Mouse (Mus musculus): ENCODE measurements around the gene Cnksr1. TPM values are rescaled to one million over a fixed set of nuclear protein-coding genes. Genes with fewer than 3 reads are reported as not detected.

The Cnksr1 gene
- polyA plus RNA-seq, 1 experiment from 2014 or later = 2.0 TPM

DNA sequence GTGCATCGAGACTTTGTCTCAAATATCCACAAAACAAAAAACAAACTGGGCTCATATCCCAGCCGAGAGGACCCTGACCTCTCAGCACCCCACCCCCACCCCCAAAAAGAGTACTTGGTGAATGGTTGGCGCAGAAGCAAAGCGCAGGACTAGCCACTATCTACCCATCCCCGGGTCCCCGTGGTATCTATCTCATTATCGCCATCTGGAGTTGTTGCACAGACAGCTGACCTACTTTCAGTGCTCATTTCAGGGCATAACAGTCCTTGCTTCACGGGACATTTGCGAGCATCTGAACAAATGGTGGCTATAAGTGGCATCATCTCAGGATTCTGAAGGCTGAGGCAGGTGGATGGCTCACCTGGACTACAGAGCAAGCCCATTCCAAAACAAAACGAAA is 487 bp upstream of the Cnksr1 start:
- no peak for ATAC-seq (ENCODE audit: insufficient number of reproducible peaks, insufficient read depth, low FRiP score, low TSS enrichment, low read depth)
- H3K4me3 ChIP-seq (replicated peaks) = peak overlapping the region; percentile 26
- H3K9ac ChIP-seq (replicated peaks) = no peak overlapping the region
- peaks cover 38% of the 10 kb centered on the region for H3K27me3 ChIP-seq
- peaks cover 9% of the 10 kb centered on the region for H3K4me1 ChIP-seq (replicated peaks)
- H3K4me2 ChIP-seq = peak overlapping the region; percentile 54
- H3K36me3 ChIP-seq = no peaks in the 10 kb centered on the region
- WGBS = 13% methylated on average over 10 of the region's 10 CpGs
- no peaks in the 10 kb centered on the region for H3K9me3 ChIP-seq
- no peak overlapping the region for H3K27ac ChIP-seq

GRCm38 (mm10) chr4:134237582-134238278 is 469 bp downstream of the Cnksr1 start:
- Histone ChIP-seq H3K4me1 (replicated peaks) (peaks cover 9% of the 10 kb centered on the region), H3K4me3 (replicated peaks) (peak overlapping the region; percentile 26), H3K36me3 (no peaks in the 10 kb centered on the region), H3K9ac (replicated peaks) (peak overlapping the region; percentile 55), H3K9me3 (no peaks in the 10 kb centered on the region), H3K27ac (no peak overlapping the region), H3K27me3 (peaks cover 44% of the 10 kb centered on the region), H3K4me2 (peak overlapping the region; percentile 54)
- WGBS = 19% methylated on average over 19 of the region's 19 CpGs
- no peak for ATAC-seq (ENCODE audit: insufficient number of reproducible peaks, insufficient read depth, low FRiP score, low TSS enrichment, low read depth)

DNA sequence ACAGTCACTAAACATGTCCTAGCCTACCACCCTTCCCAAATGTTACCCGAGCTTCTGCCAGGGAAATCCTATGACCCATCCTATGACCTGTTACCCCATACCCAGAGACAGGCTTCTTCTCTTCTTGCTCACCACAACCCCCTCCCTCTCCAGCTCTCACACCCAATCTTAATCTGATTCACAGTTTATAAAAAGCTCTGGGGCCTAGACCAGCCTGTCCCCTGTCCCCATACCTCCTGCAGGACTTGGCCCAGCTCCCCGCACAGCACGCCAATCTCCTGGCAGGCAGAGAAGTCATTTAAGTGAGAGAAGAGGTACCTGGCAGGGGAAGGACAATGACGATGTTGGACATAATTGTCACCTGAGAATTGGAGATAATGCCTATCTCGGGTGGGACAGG is 3.3 kb downstream of the Cnksr1 start:
- H3K9me3 ChIP-seq = no peaks in the 10 kb centered on the region
- no peaks in the 10 kb centered on the region for H3K36me3 ChIP-seq
- WGBS = 84% methylated on average over 5 of the region's 5 CpGs
- no peak overlapping the region for H3K9ac ChIP-seq (replicated peaks)
- H3K27me3 ChIP-seq = peaks cover 44% of the 10 kb centered on the region
- no peak overlapping the region for H3K4me3 ChIP-seq (replicated peaks)
- H3K27ac ChIP-seq = no peak overlapping the region
- H3K4me1 ChIP-seq (replicated peaks) = peaks cover 9% of the 10 kb centered on the region
- no peak for ATAC-seq (ENCODE audit: insufficient number of reproducible peaks, insufficient read depth, low FRiP score, low TSS enrichment, low read depth)
- H3K4me2 ChIP-seq = no peak overlapping the region

- Histone ChIP-seq H3K9me3 (no peaks in the 10 kb centered on the region), H3K4me1 (replicated peaks) (no peaks in the 10 kb centered on the region; the same call in 1 of the 2 replicates), H3K4me2 (no peak overlapping the region), H3K4me3 (replicated peaks) (no peak overlapping the region), H3K27me3 (0 out of 2 replicates have a peak, but pooled peaks cover 8% of the 10 kb centered on the region), H3K9ac (replicated peaks) (no peak overlapping the region), H3K27ac (no peak overlapping the region), H3K36me3 (no peaks in the 10 kb centered on the region)
- ATAC-seq (ENCODE audit: insufficient number of reproducible peaks, insufficient read depth, low FRiP score, low TSS enrichment, low read depth) = no peak
- WGBS = 29% methylated on average over 8 of the region's 8 CpGs
Observed at GRCm38 (mm10) chr4:134230431-134230830, 7.8 kb downstream of the Cnksr1 start.

- Histone ChIP-seq H3K4me3 (replicated peaks) (no peak within 1 kb of the TSS), H3K36me3 (no peaks in the 10 kb centered on the region), H3K4me2 (no peak within 1 kb of the TSS), H3K27ac (no peak within 1 kb of the TSS), H3K9me3 (no peaks in the 10 kb centered on the region), H3K9ac (replicated peaks) (no peak within 1 kb of the TSS), H3K27me3 (0 out of 2 replicates have a peak, but pooled peaks cover 3% of the 10 kb centered on the region), H3K4me1 (replicated peaks) (no peaks in the 10 kb centered on the region)
- no peak for ATAC-seq (ENCODE audit: insufficient number of reproducible peaks, insufficient read depth, low FRiP score, low TSS enrichment, low read depth)
- WGBS = 69% methylated on average over 8 of the region's 8 CpGs
Observed at GRCm38 (mm10) chr4:134227194-134227593, 11.0 kb downstream of the Cnksr1 start, which contains the start of gene Catsper4. Gene Catsper4 (minus strand): TSS chr4:134227383.

DNA sequence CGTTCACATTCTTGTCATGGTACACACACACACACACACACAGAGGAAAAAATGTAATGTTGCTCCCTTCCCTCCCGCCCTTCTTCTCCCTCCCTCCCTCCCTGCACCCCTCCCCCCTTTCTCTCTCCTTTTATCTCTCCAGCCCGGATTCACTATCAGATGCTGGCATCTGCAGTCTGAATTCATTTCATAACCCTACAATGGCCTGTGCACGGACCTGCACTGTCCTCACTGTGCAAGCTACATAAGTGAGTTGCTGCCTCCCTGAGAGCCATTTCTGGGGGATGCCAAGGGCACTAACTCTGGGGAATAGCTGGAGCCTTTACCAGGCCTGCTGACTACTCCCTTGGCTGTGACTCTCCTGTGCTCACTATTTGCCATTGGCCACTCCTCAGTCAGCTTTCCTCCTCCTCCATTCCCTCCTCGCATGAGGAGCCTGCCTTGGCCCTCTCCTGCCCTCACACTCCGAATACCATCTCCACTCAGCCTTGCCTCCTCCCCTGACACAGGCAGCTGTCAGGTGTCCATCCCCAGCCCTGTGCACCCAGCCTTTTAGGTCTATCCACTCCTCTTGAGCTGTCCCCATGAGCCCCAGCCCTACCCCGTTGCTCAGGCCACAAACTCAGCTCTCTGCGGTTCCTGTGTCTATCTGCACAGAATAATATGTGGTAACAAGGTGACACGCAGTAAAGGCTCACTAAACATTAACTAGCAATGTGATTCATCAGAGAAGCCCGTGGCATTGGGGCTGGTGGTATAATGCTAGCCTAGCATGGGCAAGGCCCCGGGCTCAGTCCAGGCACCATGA is 15.2 kb downstream of the Cnksr1 start:
- Histone ChIP-seq H3K36me3 (no peaks in the 10 kb centered on the region), H3K27ac (no peak overlapping the region), H3K9me3 (no peaks in the 10 kb centered on the region), H3K27me3 (0 out of 2 replicates have a peak, but pooled peaks cover 3% of the 10 kb centered on the region), H3K4me2 (no peak overlapping the region), H3K4me1 (replicated peaks) (no peaks in the 10 kb centered on the region), H3K4me3 (replicated peaks) (no peak overlapping the region), H3K9ac (replicated peaks) (no peak overlapping the region)
- ATAC-seq (ENCODE audit: insufficient number of reproducible peaks, insufficient read depth, low FRiP score, low TSS enrichment, low read depth) = no peak
- WGBS = 65% methylated on average over 11 of the region's 11 CpGs

- H3K36me3 ChIP-seq = no peaks in the 10 kb centered on the region
- WGBS = 56% methylated on average over 6 of the region's 6 CpGs
- no peak for ATAC-seq (ENCODE audit: insufficient number of reproducible peaks, insufficient read depth, low FRiP score, low TSS enrichment, low read depth)
- H3K4me3 ChIP-seq (replicated peaks) = no peak overlapping the region
- H3K4me1 ChIP-seq (replicated peaks) = no peaks in the 10 kb centered on the region
- peaks cover 8% of the 10 kb centered on the region; the same call in 1 of the 2 replicates for H3K27me3 ChIP-seq
- no peak overlapping the region for H3K27ac ChIP-seq
- H3K9me3 ChIP-seq = no peaks in the 10 kb centered on the region
- H3K9ac ChIP-seq (replicated peaks) = no peak overlapping the region
- H3K4me2 ChIP-seq = no peak overlapping the region
Observed at GRCm38 (mm10) chr4:134206488-134207053, 31.6 kb downstream of the Cnksr1 start.

GRCm38 (mm10) chr4:134203340-134203896 is 34.8 kb downstream of the Cnksr1 start:
- Histone ChIP-seq H3K36me3 (no peaks in the 10 kb centered on the region), H3K27me3 (peaks cover 4% of the 10 kb centered on the region; the same call in 1 of the 2 replicates), H3K4me3 (replicated peaks) (no peak overlapping the region), H3K27ac (no peak overlapping the region), H3K4me1 (replicated peaks) (no peaks in the 10 kb centered on the region), H3K9ac (replicated peaks) (no peak overlapping the region), H3K4me2 (no peak overlapping the region), H3K9me3 (no peaks in the 10 kb centered on the region)
- WGBS = 81% methylated on average over 17 of the region's 17 CpGs
- ATAC-seq (ENCODE audit: insufficient number of reproducible peaks, insufficient read depth, low FRiP score, low TSS enrichment, low read depth) = no peak

DNA sequence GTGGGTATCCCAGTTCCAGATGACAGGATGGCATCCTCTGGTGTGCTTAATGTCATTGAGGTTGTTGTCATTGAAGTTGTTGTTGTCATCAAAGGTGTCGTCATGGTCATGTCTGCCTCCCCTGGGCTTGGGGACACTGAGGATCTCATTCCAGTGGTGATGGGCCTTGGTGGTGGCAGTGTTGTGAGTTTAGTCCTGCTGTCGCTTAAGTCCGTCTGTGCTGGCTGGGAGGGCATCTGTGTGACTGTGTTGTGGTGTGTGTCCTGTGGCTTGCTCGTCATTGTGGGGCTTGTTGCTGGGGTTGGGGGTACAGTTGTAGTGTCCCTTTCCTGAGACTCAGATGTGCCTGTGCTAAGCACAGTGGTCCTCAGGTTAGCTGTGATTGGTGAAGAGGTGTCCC is 35.3 kb downstream of the Cnksr1 start, which contains the start of gene Gm7534:
Gene Gm7534 (minus strand): TSS at position 101 of the 400 bp plus-strand sequence.
- 89% methylated on average over 4 of the region's 4 CpGs for WGBS
- Histone ChIP-seq H3K4me3 (replicated peaks) (no peak within 1 kb of the TSS), H3K36me3 (no peaks in the 10 kb centered on the region), H3K27me3 (peaks cover 4% of the 10 kb centered on the region; the same call in 1 of the 2 replicates), H3K4me1 (replicated peaks) (no peaks in the 10 kb centered on the region), H3K4me2 (no peak within 1 kb of the TSS), H3K27ac (no peak within 1 kb of the TSS), H3K9me3 (no peaks in the 10 kb centered on the region), H3K9ac (replicated peaks) (no peak within 1 kb of the TSS)
- ATAC-seq (ENCODE audit: insufficient number of reproducible peaks, insufficient read depth, low FRiP score, low TSS enrichment, low read depth) = no peak

- no peak overlapping the region for H3K9ac ChIP-seq (replicated peaks)
- no peak overlapping the region for H3K27ac ChIP-seq
- no peaks in the 10 kb centered on the region for H3K4me1 ChIP-seq (replicated peaks)
- WGBS = 77% methylated on average over 2 of the region's 2 CpGs
- ATAC-seq (ENCODE audit: insufficient number of reproducible peaks, insufficient read depth, low FRiP score, low TSS enrichment, low read depth) = no peak
- no peak overlapping the region for H3K4me3 ChIP-seq (replicated peaks)
- peaks cover 4% of the 10 kb centered on the region; the same call in 1 of the 2 replicates for H3K27me3 ChIP-seq
- H3K36me3 ChIP-seq = no peaks in the 10 kb centered on the region
- H3K4me2 ChIP-seq = no peak overlapping the region
- no peaks in the 10 kb centered on the region for H3K9me3 ChIP-seq
Observed at GRCm38 (mm10) chr4:134199371-134199770, 38.8 kb downstream of the Cnksr1 start.

DNA sequence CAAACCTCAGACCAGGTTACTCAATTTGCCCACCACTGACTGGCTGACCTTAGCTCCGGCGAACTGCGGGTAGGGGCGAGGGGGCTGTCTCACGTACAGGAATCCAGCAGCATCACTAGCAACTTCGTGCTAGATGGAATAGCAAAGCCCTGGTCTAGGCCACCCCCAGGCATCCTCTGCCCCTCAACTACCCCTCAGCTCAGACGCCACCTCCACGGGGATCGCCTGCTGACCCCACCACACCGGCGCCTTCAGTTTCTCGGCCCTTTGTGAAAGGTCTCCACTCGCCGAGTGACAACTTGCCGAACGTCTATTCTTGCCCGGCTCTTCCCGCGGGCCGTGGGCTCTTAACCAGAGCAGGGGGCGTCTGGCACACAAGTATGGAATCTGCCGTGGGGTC is 51.9 kb downstream of the Cnksr1 start:
- Histone ChIP-seq H3K4me3 (replicated peaks) (peak overlapping the region; percentile 67), H3K9me3 (no peaks in the 10 kb centered on the region), H3K9ac (replicated peaks) (peak overlapping the region; percentile 72), H3K4me2 (peak overlapping the region; percentile 89), H3K4me1 (replicated peaks) (peaks cover 8% of the 10 kb centered on the region), H3K36me3 (peaks cover 7% of the 10 kb centered on the region; the same call in 1 of the 2 replicates), H3K27ac (peak overlapping the region; percentile 84), H3K27me3 (no peaks in the 10 kb centered on the region)
- 0 out of 2 replicates have a peak, but pooled peaks have one; percentile 5 for ATAC-seq (ENCODE audit: insufficient number of reproducible peaks, insufficient read depth, low FRiP score, low TSS enrichment, low read depth)
- WGBS = under 1% methylated on average over 22 of the region's 22 CpGs

All from limb, embryonic 12.5 days (tissue).